Mouse (Mus musculus) forebrain, postnatal 0 days (tissue): ENCODE data around the gene Igsf9. TPM values are rescaled to one million over a fixed set of nuclear protein-coding genes. Genes with fewer than 3 reads are reported as not detected.

Source experiments
- ATAC-seq: fragments of 200-750 bp; cut with Nextera tagmentation; 2 replicates; pipeline ENCODE4 v1.8.0; 2017; ENCODE audit warnings: mild to moderate bottlenecking, moderate library complexity
- DNase-seq: peaks from one replicate; pipeline ENCODE4 v3.0.0-alpha.2; 2015
- H3K27ac ChIP-seq: fragments of 300-500 bp; sonication (generic); 2 replicates; pipeline ENCODE4 v1.5.1; 2014; ENCODE audit warnings: low read depth, mild to moderate bottlenecking, antibody characterized with exemption, low read length, moderate library complexity, mixed read lengths
- H3K27me3 ChIP-seq: fragments of 300-500 bp; sonication (generic); 2 replicates; pipeline ENCODE4 v1.6.1; 2014; ENCODE audit warnings: mild to moderate bottlenecking, low read length, mixed read lengths; ENCODE audit not compliant: insufficient read depth
- H3K36me3 ChIP-seq: fragments of 300-500 bp; sonication (generic); 2 replicates; pipeline ENCODE4 v1.6.1; 2014; ENCODE audit warnings: mild to moderate bottlenecking, moderate library complexity; ENCODE audit not compliant: insufficient read depth
- H3K4me1 ChIP-seq: fragments of 300-500 bp; sonication (generic); 2 replicates; pipeline ENCODE4 v1.6.1; 2014; ENCODE audit warnings: antibody characterized with exemption; ENCODE audit not compliant: insufficient read depth
- H3K4me2 ChIP-seq: fragments of 300-500 bp; sonication (generic); 2 replicates; pipeline ENCODE4 v1.6.1; 2014; ENCODE audit warnings: low read depth, mild to moderate bottlenecking, moderate library complexity
- H3K4me3 ChIP-seq: fragments of 300-500 bp; sonication (generic); 2 replicates; pipeline ENCODE4 v1.5.1; 2014; ENCODE audit warnings: low read depth, low read length, mixed read lengths
- H3K9ac ChIP-seq: fragments of 300-500 bp; sonication (generic); 2 replicates; pipeline ENCODE4 v1.6.1; 2014; ENCODE audit warnings: mild to moderate bottlenecking
- H3K9me3 ChIP-seq: fragments of 300-500 bp; sonication (generic); 2 replicates; pipeline ENCODE4 v1.6.1; 2016; ENCODE audit warnings: low read length
- CTCF ChIP-seq: sonication (generic); IDR thresholded peaks from 2 replicates; pipeline ENCODE4 v1.5.1; 2016; ENCODE audit warnings: antibody characterized with exemption, control low read depth, low read depth
- WGBS: fragments of 180-500 bp; shearing (Covaris S2); extraction: QIAGEN DNeasy Blood & Tissue Kit; methylation state at CpG from one replicate; pipeline ENCODE4 v1.1.7; 2014; 5-methylcytosine and 5-hydroxymethylcytosine counted together
- polyA plus RNA-seq: library from polyadenylated mRNA; unstranded; fragments of >200 nt; fragmentation: Nextera tagmentation; extraction: Ambion mirVana; gene quantifications from 2 replicates; pipeline ENCODE4 v1.2.1, GENCODE M21; 2015
- total RNA-seq: library from RNA; depleted of rRNA; stranded (reverse); fragments of >200 nt; gene quantifications from 2 replicates; pipeline ENCODE4 v1.2.3, GENCODE M21; 2014; rRNA removed

Gene Igsf9
- total and polyA plus RNA-seq, 2 experiments from 2014 or later, result 25.6 to 35.3 TPM

DNA sequence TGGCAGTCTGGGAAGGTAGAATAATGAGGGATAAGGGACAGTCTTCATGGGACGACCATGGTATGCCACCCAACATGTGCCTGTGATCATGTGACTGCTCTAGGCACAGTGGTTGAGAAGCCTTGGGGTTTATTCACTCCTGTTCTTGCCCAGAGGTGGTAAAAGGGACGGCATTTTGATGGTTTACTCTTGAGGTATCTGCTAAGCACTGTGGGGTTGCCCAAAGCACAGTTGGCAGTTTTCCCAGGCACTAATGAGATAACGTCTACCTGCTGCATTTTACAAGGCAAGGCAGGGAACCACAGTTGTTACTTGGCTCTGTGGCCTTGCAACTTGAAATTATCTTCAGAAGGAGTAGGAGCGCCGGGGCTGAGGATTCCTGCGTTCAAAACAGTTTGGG, 58.2 kb downstream of the Igsf9 start:
- H3K27ac ChIP-seq, result 0 out of 2 replicates have a peak overlapping the region, but pooled peaks have one; percentile 15

DNA sequence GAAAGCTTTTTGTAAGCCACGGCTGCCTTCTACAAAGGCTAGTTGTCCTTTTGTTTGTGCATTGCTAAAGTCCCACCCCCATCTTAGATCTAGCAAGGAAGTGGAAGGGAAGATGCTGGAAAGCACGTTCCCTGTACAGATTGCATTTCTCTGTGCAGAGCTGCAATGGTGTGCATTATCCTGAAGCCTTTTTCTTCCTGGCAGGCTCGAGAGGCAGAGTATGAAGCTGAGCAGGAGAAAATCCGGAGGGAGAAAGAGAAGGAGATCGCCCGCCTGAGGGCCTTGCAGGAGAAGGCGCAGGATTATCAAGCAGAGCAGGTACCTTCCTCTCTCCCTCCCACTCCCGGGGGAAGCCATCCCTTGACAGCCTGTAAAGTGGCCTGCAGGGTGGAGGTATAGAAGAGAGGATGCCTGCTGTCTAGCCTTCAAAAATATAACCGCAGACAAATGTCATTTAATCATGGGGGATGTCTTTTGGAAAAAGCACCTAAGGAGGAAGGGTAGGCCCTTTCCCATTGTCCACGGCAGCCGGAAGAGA, 58.8 kb downstream of the Igsf9 start:
- ATAC-seq (peak; percentile 43), DNase-seq (peak; percentile 37)
- Histone ChIP-seq H3K27me3 (no peaks in the 10 kb centered on the region), H3K9me3 (no peaks in the 10 kb centered on the region), H3K4me2 (no peak overlapping the region), H3K4me3 (no peak overlapping the region), H3K4me1 (no peaks in the 10 kb centered on the region), H3K27ac (0 out of 2 replicates have a peak overlapping the region, but pooled peaks have one; percentile 15), H3K9ac (peak overlapping the region; percentile 14; the same call in 1 of the 2 replicates), H3K36me3 (no peaks in the 10 kb centered on the region)
- no peak for TF ChIP-seq CTCF
- WGBS, result 36% methylated on average over 11 of the region's 11 CpGs

More for the DNA sequence above, 58.2 kb downstream of the Igsf9 start:
- Histone ChIP-seq H3K9me3 (no peaks in the 10 kb centered on the region), H3K36me3 (no peaks in the 10 kb centered on the region), H3K4me2 (no peak overlapping the region), H3K4me3 (no peak overlapping the region), H3K27me3 (no peaks in the 10 kb centered on the region), H3K9ac (0 out of 2 replicates have a peak overlapping the region, but pooled peaks have one; percentile 14), H3K4me1 (no peaks in the 10 kb centered on the region)
- no peak for TF ChIP-seq CTCF
- DNase-seq (no peak), ATAC-seq (peak; percentile 48)
- 30% methylated on average over 6 of the region's 6 CpGs for WGBS

DNA sequence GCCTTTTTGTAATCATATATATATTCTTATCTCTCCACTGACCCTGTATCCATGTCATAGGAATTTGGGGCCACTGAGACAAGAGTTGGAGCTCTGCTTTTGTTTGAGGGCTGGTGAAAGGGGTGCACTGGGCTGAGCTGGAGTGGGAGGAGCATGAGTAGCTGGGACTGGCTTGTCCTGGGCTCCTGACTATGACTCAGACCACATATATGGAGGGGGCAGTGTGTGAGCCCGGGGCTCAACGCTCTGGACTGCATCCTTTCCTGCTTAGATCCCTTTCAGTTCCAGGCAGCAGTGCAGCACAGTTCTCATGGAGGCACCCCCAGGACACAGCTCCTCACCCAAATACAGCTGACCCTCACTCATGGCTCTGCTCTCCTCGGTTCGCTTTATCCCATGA, 64.5 kb downstream of the Igsf9 start:
- no peak overlapping the region for H3K27ac ChIP-seq
- H3K36me3 ChIP-seq, result no peaks in the 10 kb centered on the region
- no peak overlapping the region for H3K9ac ChIP-seq
- H3K4me1 ChIP-seq, result peaks cover 7% of the 10 kb centered on the region; the same call in 1 of the 2 replicates
- no peak overlapping the region for H3K4me3 ChIP-seq
- no peak overlapping the region for H3K4me2 ChIP-seq
- ATAC-seq (no peak), DNase-seq (no peak)
- WGBS, result 93% methylated on average over 4 of the region's 4 CpGs
- no peaks in the 10 kb centered on the region for H3K27me3 ChIP-seq
- no peaks in the 10 kb centered on the region for H3K9me3 ChIP-seq
- no peak for TF ChIP-seq CTCF

Other genes with a start within 250 kb of the Igsf9 start
- gene Atp1a4, start 223.4 kb upstream of the Igsf9 start, total RNA-seq, result not detected in 2 replicates
- not detected in 2 replicates for gene Atp1a4, start 223.4 kb upstream of the Igsf9 start, polyA plus RNA-seq
- gene Igsf8, start 220.1 kb upstream of the Igsf9 start, total RNA-seq, result 117 and 136 TPM in 2 replicates
- 110 and 113 TPM in 2 replicates for gene Igsf8, start 220.1 kb upstream of the Igsf9 start, polyA plus RNA-seq
- 213 and 294 TPM in 2 replicates for gene Atp1a2, start 183.7 kb upstream of the Igsf9 start, total RNA-seq
- 54.4 and 75.2 TPM in 2 replicates for gene Atp1a2, start 183.7 kb upstream of the Igsf9 start, polyA plus RNA-seq
- gene Kcnj9, start 152.5 kb upstream of the Igsf9 start, total RNA-seq, result 7.5 and 8.6 TPM in 2 replicates
- 2.9 and 4.8 TPM in 2 replicates for gene Kcnj9, start 152.5 kb upstream of the Igsf9 start, polyA plus RNA-seq
- gene Kcnj10, start 140.6 kb upstream of the Igsf9 start, total RNA-seq, result 3.2 and 4.1 TPM in 2 replicates
- gene Kcnj10, start 140.6 kb upstream of the Igsf9 start, polyA plus RNA-seq, result 1.4 and 2.9 TPM in 2 replicates
- gene Pigm, start 105.2 kb upstream of the Igsf9 start, total RNA-seq, result 10.4 and 14.5 TPM in 2 replicates
- gene Pigm, start 105.2 kb upstream of the Igsf9 start, polyA plus RNA-seq, result 1.9 and 2.3 TPM in 2 replicates
- gene Slamf9, start 6.4 kb upstream of the Igsf9 start, total RNA-seq, result 0.15 and 0.43 TPM in 2 replicates
- 0.21 and 0.30 TPM in 2 replicates for gene Slamf9, start 6.4 kb upstream of the Igsf9 start, polyA plus RNA-seq
- 31.5 and 33.8 TPM in 2 replicates for gene Tagln2, start 18.3 kb downstream of the Igsf9 start, total RNA-seq
- gene Tagln2, start 18.3 kb downstream of the Igsf9 start, polyA plus RNA-seq, result 42.8 and 48.5 TPM in 2 replicates
- 3.0 and 5.1 TPM in 2 replicates for gene Cfap45, start 39.0 kb downstream of the Igsf9 start, total RNA-seq
- gene Cfap45, start 39.0 kb downstream of the Igsf9 start, polyA plus RNA-seq, result 3.9 and 5.5 TPM in 2 replicates
- gene Vsig8, start 74.2 kb downstream of the Igsf9 start, total RNA-seq, result 0.71 and 1.0 TPM in 2 replicates
- 0.45 and 0.67 TPM in 2 replicates for gene Vsig8, start 74.2 kb downstream of the Igsf9 start, polyA plus RNA-seq
- not detected in 2 replicates for gene Slamf8, start 108.8 kb downstream of the Igsf9 start, total RNA-seq
- 0.08 TPM in 1 of 2 replicates, not detected in the other for gene Slamf8, start 108.8 kb downstream of the Igsf9 start, polyA plus RNA-seq
- not detected in 2 replicates for gene Fcrl6, start 120.8 kb downstream of the Igsf9 start, total RNA-seq
- gene Fcrl6, start 120.8 kb downstream of the Igsf9 start, polyA plus RNA-seq, result 0.18 TPM in 1 of 2 replicates, not detected in the other
- gene Dusp23, start 151.2 kb downstream of the Igsf9 start, total RNA-seq, result 1.9 and 3.0 TPM in 2 replicates
- gene Dusp23, start 151.2 kb downstream of the Igsf9 start, polyA plus RNA-seq, result 8.0 and 8.9 TPM in 2 replicates
- gene Crp, start 216.3 kb downstream of the Igsf9 start, total RNA-seq, result 0.19 TPM in 1 of 2 replicates, not detected in the other
- not detected in 2 replicates for gene Crp, start 216.3 kb downstream of the Igsf9 start, polyA plus RNA-seq